Mouse (Mus musculus) left cerebral cortex, adult 18-20 months (tissue): Measurements from ENCODE around the gene Ptpn21. TPM values are rescaled to one million over a fixed set of nuclear protein-coding genes. Genes with fewer than 3 reads are reported as not detected.

ENCODE experiments used
- DNase-seq, 2 experiments: peaks; one replicate each; pipeline ENCODE4 v3.0.0; 2021 to 2022; ENCODE audit warnings: low spot score in 2 of 2, mixed read lengths in 1 of 2
- long read RNA-seq, 2 experiments: library from polyadenylated mRNA; stranded (forward); transcript quantifications; one replicate each; pipeline ENCODE4 v2.0.0; 2021
- total RNA-seq, 2 experiments: library from RNA; stranded (reverse); gene quantifications; 2 replicates each; pipeline ENCODE4 v1.2.3; 2021

Ptpn21 gene
- 1 to 10 TPM; 7.8 to 8.4 TPM for total RNA-seq
- long read RNA-seq, experiment 1, partial matches to known transcripts: 7 of 12 reads
- long read RNA-seq, experiment 1, other reads (novel, unspliced or antisense): 3 of 12 reads
- long read RNA-seq, experiment 2, full-length matches to known transcripts: 1 of 5 reads
- long read RNA-seq, experiment 2, partial matches to known transcripts: 3 of 5 reads
- long read RNA-seq, experiment 2, other reads (novel, unspliced or antisense): 1 of 5 reads

- DNase-seq: peak; percentile 39 to 42
Observed at GRCm38 (mm10) chr12:98736951-98737800, at the start of gene Ptpn21. TSS of gene Ptpn21 (minus strand) at chr12:98737405.

DNA sequence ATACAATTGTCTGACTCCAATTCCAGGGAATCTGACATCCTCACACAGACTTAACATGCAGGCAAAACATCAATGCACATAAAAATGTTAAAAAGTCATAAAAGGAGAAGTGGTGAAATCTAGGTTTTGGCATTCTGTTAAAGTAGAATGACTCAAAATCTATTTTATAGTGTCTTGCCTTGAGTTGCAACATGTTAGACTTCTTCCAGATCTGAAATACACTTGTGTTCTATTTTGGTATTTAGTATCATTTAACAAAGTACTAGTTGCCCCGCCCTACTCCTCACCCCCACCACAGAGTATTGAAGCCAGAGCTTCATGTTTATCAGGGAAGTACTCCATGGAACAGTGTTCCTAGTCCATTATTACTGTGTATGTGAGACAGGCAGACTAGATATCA lies 47.0 kb upstream of the Ptpn21 start:
- no peak for DNase-seq

DNA sequence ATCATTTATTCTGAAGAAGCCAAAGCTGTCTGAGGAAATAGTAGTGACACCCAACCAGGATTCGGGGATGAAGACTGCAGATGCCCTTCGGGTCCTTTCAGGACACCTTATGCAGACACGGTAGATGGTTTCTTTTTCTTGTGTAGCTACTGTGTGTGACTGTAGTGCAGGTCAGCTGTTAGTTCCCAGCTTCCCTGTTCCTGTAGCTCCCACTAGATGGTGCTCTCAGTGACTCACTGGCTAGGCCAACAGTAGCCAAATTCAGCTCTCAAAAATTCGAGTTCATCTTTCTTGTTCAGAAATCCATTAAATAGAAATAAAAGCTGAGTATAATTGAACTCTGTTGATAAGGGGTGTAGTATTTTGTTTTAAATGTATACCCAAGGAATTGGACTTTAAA lies 41.9 kb upstream of the Ptpn21 start:
- peak; percentile 43 to 47 for DNase-seq

- DNase-seq: no peak
Observed at GRCm38 (mm10) chr12:98777509-98777908, 40.3 kb upstream of the Ptpn21 start.

DNA sequence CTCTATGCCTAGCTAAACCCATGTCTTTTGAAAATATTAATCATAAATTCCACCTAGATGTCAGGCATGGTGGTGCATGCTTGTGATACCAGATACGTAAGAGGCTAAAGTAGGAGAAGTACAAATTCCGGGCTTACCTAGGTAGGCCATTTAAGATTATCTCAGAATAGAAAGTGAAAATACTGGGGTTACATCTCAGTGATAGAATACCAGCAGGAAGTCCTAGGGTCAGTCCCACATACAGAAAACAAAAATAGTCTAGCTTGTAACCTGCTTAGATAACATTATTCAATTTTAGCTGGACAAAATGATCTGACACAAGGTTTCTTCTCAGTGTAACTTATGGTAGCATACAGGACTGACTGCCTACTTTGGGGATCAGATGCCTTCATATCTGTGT lies 29.0 kb upstream of the Ptpn21 start:
- no peak for DNase-seq

DNA sequence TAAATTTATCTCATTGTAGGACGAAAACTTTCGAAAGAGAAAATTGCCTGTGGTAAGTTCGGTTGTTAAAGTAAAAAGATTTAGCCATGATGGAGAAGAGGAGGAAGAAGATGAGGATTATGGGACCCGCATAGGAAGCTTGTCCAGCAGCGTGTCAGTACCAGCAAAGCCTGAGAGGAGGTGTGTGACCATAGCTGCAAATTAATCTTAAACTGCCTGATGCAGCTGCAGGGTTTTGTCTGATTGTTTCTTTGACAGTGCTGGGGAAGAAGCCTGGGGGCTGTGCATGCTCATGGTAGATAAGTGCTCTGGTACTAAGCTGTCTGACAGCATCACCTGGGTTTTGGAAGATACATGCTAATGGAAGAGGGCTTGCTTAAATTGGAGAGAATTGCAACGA lies 22.5 kb upstream of the Ptpn21 start:
- DNase-seq: no peak

DNA sequence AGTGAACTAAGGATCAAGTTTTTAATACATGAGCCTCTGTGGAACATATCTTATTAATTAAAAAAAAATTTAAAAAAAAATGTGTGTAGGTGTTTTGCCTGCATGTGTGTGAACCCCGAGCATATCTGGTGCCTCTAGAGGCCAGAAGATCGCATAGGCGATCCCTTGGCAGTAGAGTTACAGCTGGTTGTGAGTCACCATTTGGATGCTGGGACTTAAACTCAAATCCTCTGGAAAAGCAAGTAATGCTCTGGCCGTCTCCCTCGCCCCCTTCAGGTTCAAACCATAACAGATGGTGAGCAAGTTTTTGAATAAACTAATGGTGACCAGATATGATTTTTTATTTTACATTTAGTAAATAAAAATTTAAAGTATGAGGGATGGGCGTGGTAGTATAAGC lies 20.4 kb upstream of the Ptpn21 start:
- DNase-seq: no peak

DNA sequence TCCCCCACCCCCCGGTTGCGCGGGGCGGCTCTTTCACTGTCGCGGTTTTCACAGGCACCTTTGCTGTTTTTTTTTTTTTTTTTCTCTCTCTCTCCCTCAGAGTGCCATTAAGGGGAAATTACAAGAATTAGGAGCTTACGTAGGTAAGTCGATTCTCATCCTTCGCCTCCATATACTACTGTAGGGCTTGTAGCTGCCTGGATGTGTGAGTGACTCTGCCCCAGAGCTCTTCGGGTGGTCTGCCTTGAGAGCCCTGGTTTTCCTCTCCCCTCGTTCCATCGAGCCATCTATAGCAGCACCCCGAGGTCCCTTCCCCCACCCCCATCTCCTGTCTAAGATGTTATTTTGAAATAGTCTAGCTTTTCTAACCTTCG lies 10.2 kb upstream of the Ptpn21 start:
- no peak for DNase-seq

- peak; percentile 90 to 92 for DNase-seq
Observed at GRCm38 (mm10) chr12:98746746-98747379, 9.7 kb upstream of the Ptpn21 start, which contains the start of gene Zc3h14. TSS of gene Zc3h14 (plus strand) at chr12:98746964.

DNA sequence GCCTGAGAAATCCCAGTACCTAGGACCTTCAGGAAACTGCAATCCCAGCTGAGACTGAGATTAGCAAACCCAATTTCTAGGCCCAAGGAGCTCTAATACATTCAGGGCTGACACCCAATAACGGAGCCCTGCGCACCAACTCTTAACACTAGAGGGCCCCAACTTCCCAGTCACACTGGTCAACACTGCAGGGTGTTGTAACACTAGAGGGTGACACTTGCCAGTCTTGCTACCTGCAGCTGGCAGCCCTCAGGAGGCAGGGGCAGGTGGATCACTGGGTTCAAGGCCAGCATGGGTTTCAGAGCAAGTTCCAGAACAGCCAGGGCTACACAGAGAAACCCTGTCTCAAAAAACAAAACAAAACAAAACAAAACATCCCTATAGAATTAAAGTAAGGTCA lies 8.9 kb upstream of the Ptpn21 start:
- DNase-seq: peak in 1 of 2 experiments; percentile 35

DNA sequence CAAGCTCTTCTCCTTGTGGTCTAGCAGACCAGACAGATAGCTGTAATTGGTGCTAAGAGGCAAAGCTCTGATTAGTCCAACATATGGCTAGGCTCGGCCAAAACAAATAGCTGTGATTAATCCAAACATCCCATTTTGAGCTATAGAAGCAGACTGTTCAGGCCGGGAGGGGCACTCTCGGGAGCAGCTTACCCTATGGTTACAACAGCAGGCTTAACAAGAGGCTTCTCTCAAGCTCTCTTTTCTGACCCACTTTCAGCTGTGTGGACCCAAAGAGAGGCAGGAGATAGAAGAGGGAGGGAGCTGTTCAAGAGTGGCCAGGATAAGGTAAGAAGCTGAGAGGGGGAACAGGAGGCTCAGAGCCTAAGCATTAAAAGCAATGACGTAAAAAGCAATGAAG lies 8.4 kb upstream of the Ptpn21 start:
- DNase-seq: no peak

DNA sequence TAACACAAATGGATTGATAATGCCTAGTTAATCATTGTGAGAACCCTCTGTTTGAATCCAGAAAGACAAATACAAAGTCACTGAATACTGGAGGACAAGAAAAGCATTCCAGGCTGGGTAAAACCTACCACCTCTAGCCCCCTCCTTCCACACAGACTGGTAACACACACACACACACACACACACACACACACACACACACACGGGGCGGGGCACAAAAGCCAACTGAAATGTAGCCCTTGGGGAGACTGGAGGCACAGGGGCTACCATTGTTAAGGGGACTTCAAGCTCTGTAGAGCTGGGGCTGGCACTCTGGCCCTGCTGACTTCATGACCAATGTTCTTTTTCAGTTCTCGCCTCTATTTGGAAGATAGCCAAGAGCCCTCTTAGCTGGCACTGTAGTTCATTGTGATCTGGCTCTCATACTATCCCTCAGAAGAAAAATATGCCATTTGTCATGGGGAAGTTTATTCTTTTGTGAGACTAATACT lies 3.9 kb upstream of the Ptpn21 start:
- no peak for DNase-seq

- DNase-seq: no peak
Observed at GRCm38 (mm10) chr12:98737801-98738350, 671 bp upstream of the Ptpn21 start.

- no peak for DNase-seq
Observed at GRCm38 (mm10) chr12:98734880-98735801, 2.1 kb downstream of the Ptpn21 start.

- DNase-seq: peak; percentile 86 to 91
Observed at GRCm38 (mm10) chr12:98734246-98734879, 2.8 kb downstream of the Ptpn21 start.

GRCm38 (mm10) chr12:98733776-98734175 lies 3.4 kb downstream of the Ptpn21 start:
- no peak for DNase-seq

- DNase-seq: no peak
Observed at GRCm38 (mm10) chr12:98733165-98733564, 4.0 kb downstream of the Ptpn21 start.

DNA sequence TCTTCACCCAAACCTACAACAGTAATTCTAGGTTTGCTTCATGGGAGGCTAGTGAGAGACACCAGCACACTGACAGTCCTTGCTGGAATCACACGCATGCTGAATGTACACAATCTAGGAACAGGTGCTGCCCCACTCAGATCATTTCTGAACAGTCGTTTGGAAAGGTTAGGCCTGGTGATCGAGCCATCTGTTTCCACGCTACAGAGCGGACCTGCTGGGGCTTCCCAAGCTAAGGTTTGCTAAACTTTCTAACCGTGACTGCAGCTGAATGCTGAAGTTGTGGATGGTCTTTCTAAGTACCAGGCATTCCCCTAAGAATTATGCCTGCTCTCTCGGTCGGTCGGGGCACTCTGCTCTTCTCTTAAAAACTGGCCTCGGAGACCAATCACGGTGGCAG lies 6.5 kb downstream of the Ptpn21 start:
- DNase-seq: no peak

GRCm38 (mm10) chr12:98727186-98727585 lies 10.0 kb downstream of the Ptpn21 start:
- DNase-seq: no peak

DNA sequence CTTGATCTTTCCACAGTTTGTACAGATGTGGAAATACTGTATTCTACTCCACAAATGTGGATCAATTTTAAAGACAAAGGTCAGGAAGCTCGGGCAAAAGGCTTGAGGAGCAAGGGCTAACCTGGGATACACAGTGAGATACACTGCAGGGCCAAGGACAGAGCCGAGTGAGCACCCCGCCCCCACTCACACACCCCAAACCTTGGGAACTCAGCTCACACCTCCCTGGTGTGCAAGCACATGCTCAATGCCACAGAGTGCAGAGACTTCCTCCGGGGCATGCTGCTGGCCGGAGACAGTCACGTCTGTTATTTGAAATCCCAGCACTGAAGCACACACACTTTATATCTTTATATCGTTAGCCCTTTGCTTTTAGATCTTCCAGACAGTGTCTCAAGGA lies 11.1 kb downstream of the Ptpn21 start:
- no peak for DNase-seq
